Mouse (Mus musculus) thymus, adult 2 months (tissue): ENCODE data around the gene Ccdc8.

ENCODE experiments used
- CTCF ChIP-seq: fragments of 200-500 bp; IDR thresholded peaks from 2 replicates; pipeline ENCODE4 v1.5.1; 2012; ENCODE audit warnings: mild to moderate bottlenecking, control low read depth, low read length, moderate library complexity, borderline replicate concordance; ENCODE audit not compliant: control insufficient read depth, poor library complexity, insufficient read depth; ENCODE audit errors: extremely low read depth
- POLR2A ChIP-seq: fragments of 200-500 bp; IDR thresholded peaks from 2 replicates; pipeline ENCODE4 v1.6.1; 2012; ENCODE audit warnings: mild to moderate bottlenecking, low read length, control low read depth, moderate library complexity; ENCODE audit not compliant: control insufficient read depth, poor library complexity, insufficient read depth; ENCODE audit errors: extremely low read depth

DNA sequence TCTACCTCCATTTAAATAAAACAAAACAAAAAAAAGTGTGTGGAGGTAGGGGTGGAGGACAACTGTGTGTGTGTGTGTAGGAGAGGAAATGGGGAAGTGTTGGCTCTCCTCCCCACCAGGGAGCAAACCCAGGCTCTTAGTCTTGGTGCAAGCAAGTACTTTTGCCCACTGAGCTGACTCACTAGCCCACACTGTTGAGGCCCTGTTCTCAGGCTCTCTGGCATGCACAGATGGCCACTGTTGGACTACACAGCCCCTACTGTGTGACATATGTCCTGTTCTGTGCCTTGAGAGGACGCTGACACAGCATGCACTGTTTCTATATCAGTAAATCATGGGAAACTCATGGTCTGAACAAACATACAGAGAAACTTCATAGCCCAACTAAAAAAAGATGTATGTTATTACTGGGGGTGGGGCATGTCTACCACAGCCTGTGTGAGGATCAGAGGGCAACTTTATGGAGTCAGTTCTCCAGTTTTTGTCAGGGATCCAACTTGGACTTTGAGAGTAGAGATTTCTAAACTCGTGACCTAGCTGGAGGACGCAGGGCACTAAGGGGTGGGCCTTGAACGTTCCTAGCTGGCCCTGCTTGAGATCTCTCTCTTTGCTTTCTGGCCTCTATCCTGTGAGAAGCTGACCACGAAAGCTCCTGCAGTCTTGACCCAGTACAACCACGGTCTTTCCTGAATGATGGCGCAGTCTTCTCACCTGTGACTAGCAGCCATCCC, 10.9 kb downstream of the Ccdc8 start:
- no peak for TF ChIP-seq POLR2A
- TF ChIP-seq CTCF = no peak
